Mouse (Mus musculus) kidney, adult 2 months (tissue): Measurements from ENCODE around the gene Cbfb. TPM values are rescaled to one million over a fixed set of nuclear protein-coding genes. Genes with fewer than 3 reads are reported as not detected.
"Not testable (repeated sequence)": the region's sequence is repeated elsewhere in the genome, so short reads cannot be mapped to it uniquely, and the experiment has no call there.

ENCODE experiments used
- DNase-seq: peaks from one replicate; pipeline ENCODE4 v3.0.0; 2021
- H3K27ac ChIP-seq: fragments of 200-500 bp; 2 replicates; pipeline ENCODE4 v1.5.1; 2012; ENCODE audit warnings: low read depth, low read length, control low read depth, inconsistent platforms; ENCODE audit not compliant: insufficient read depth
- H3K27me3 ChIP-seq: fragments of 200-500 bp; replicated peaks from 2 replicates; pipeline ENCODE4 v1.6.1; 2012; ENCODE audit warnings: mild to moderate bottlenecking, moderate library complexity, low read length, inconsistent platforms; ENCODE audit not compliant: control insufficient read depth, insufficient read depth
- H3K36me3 ChIP-seq: fragments of 200-500 bp; 2 replicates; pipeline ENCODE4 v1.6.1; 2012; ENCODE audit warnings: mild to moderate bottlenecking, moderate library complexity, low read length, inconsistent platforms; ENCODE audit not compliant: control insufficient read depth, insufficient read depth
- H3K4me1 ChIP-seq: fragments of 200-500 bp; 2 replicates; pipeline ENCODE4 v1.6.1; 2011; ENCODE audit warnings: low read length; ENCODE audit not compliant: control insufficient read depth, insufficient read depth
- H3K4me3 ChIP-seq: fragments of 200-500 bp; 2 replicates; pipeline ENCODE4 v1.5.1; 2011; ENCODE audit warnings: mild to moderate bottlenecking, low read depth, low read length, control low read depth; ENCODE audit not compliant: insufficient read depth
- CTCF ChIP-seq: fragments of 200-500 bp; conservative IDR thresholded peaks from 2 replicates; pipeline ENCODE4 v1.5.1; 2011; ENCODE audit warnings: low read depth, mild to moderate bottlenecking, control low read depth, low read length, moderate library complexity, mixed read lengths; ENCODE audit not compliant: insufficient read depth, insufficient read length
- POLR2A ChIP-seq: fragments of 200-500 bp; IDR thresholded peaks from one replicate; pipeline ENCODE4 v1.6.1; 2011; ENCODE audit warnings: low read depth, low read length, control low read depth
- WGBS: fragments of 180-500 bp; shearing (Covaris S2); methylation state at CpG from one replicate; pipeline ENCODE4 v1.1.7; 2018; 5-methylcytosine and 5-hydroxymethylcytosine counted together
- polyA plus RNA-seq: library from polyadenylated mRNA; depleted of rRNA; stranded (reverse); fragments of >200 nt; gene quantifications from 2 replicates; pipeline ENCODE4 v1.2.3, GENCODE M21; 2012

Cbfb gene
- polyA plus RNA-seq, 1 experiment = 6.1 TPM

GRCm38 (mm10) chr8:105231503-105232320, 61.2 kb downstream of the Cbfb start:
- TF ChIP-seq POLR2A (no peak), CTCF (no peak)
- peaks cover 2% of the 10 kb centered on the region; the same call in 1 of the 2 replicates for H3K36me3 ChIP-seq
- H3K27ac ChIP-seq = no peak overlapping the region
- no peak overlapping the region for H3K4me3 ChIP-seq
- 80% methylated on average over 12 of the region's 12 CpGs for WGBS
- H3K27me3 ChIP-seq = no peaks in the 10 kb centered on the region
- DNase-seq = no peak
- H3K4me1 ChIP-seq = peaks cover 3% of the 10 kb centered on the region; the same call in 1 of the 2 replicates

GRCm38 (mm10) chr8:105232321-105232693, 61.8 kb downstream of the Cbfb start:
- H3K36me3 ChIP-seq, H3K4me1 ChIP-seq, H3K27me3 ChIP-seq, H3K4me3 ChIP-seq, DNase-seq, H3K27ac ChIP-seq: not testable (repeated sequence)
- WGBS = 94% methylated on average over 4 of the region's 4 CpGs

- WGBS = 64% methylated on average over 1 of the region's 1 CpGs
- H3K27ac ChIP-seq = no peak overlapping the region
- peaks cover 3% of the 10 kb centered on the region; the same call in 1 of the 2 replicates for H3K4me1 ChIP-seq
- H3K27me3 ChIP-seq = no peaks in the 10 kb centered on the region
- TF ChIP-seq CTCF (no peak), POLR2A (no peak)
- no peak overlapping the region for H3K4me3 ChIP-seq
- H3K36me3 ChIP-seq = peaks cover 2% of the 10 kb centered on the region; the same call in 1 of the 2 replicates
- DNase-seq = no peak
Measured at GRCm38 (mm10) chr8:105233126-105233935, 62.9 kb downstream of the Cbfb start.

GRCm38 (mm10) chr8:105235206-105235605, 64.7 kb downstream of the Cbfb start:
- Histone ChIP-seq H3K4me1 (peaks cover 3% of the 10 kb centered on the region; the same call in 1 of the 2 replicates), H3K27ac (no peak overlapping the region), H3K4me3 (no peak overlapping the region), H3K36me3 (peaks cover 7% of the 10 kb centered on the region), H3K27me3 (no peaks in the 10 kb centered on the region)
- no peak for TF ChIP-seq CTCF
- no peak for TF ChIP-seq POLR2A
- WGBS = 28% methylated on average over 1 of the region's 1 CpGs
- DNase-seq = peak; percentile 57

GRCm38 (mm10) chr8:105237442-105238142, 67.1 kb downstream of the Cbfb start:
- no peak overlapping the region for H3K4me3 ChIP-seq
- TF ChIP-seq CTCF (no peak), POLR2A (no peak)
- H3K27ac ChIP-seq = no peak overlapping the region
- peaks cover 14% of the 10 kb centered on the region for H3K36me3 ChIP-seq
- no peak for DNase-seq
- H3K27me3 ChIP-seq = no peaks in the 10 kb centered on the region
- WGBS = 87% methylated on average over 14 of the region's 14 CpGs
- peaks cover 3% of the 10 kb centered on the region; the same call in 1 of the 2 replicates for H3K4me1 ChIP-seq

GRCm38 (mm10) chr8:105241016-105241415, 70.5 kb downstream of the Cbfb start:
- Histone ChIP-seq H3K36me3 (peaks cover 13% of the 10 kb centered on the region), H3K27me3 (no peaks in the 10 kb centered on the region), H3K27ac (no peak overlapping the region), H3K4me3 (no peak overlapping the region), H3K4me1 (no peaks in the 10 kb centered on the region)
- TF ChIP-seq CTCF (no peak), POLR2A (no peak)
- WGBS = 98% methylated on average over 7 of the region's 7 CpGs
- DNase-seq = no peak
